Mouse (Mus musculus) ES-Bruce4 (cell line): ENCODE measurements at regions not wholly inside any gene's neighbourhood (a gene's known extent, or its start where the extent isn't known, plus 50 kb on each side); places are given as distances from the start of the nearest gene placed in this dataset.

Experiments used
- H3K27ac ChIP-seq: 2 replicates; pipeline ENCODE4 v1.5.1; 2012; ENCODE audit warnings: low read length, inconsistent platforms; ENCODE audit not compliant: insufficient read depth
- H3K27me3 ChIP-seq: 2 replicates; pipeline ENCODE4 v1.6.1; 2012; ENCODE audit warnings: mild to moderate bottlenecking, low read length, inconsistent platforms; ENCODE audit not compliant: control insufficient read depth, poor library complexity, insufficient read depth, severe bottlenecking
- H3K36me3 ChIP-seq: 2 replicates; pipeline ENCODE4 v1.6.1; 2012; ENCODE audit warnings: inconsistent platforms, mild to moderate bottlenecking, low read length, moderate library complexity; ENCODE audit not compliant: control insufficient read depth, poor library complexity, insufficient read depth, severe bottlenecking
- H3K4me1 ChIP-seq: one replicate; pipeline ENCODE4 v1.8.1; 2011; ENCODE audit warnings: low read length; ENCODE audit not compliant: control insufficient read depth, insufficient read depth
- H3K4me3 ChIP-seq: 2 replicates; pipeline ENCODE4 v1.5.1; 2011; ENCODE audit warnings: low read depth, mild to moderate bottlenecking, low read length
- H3K9ac ChIP-seq: 2 replicates; pipeline ENCODE4 v1.6.1; 2012; ENCODE audit warnings: low read depth, mild to moderate bottlenecking, inconsistent platforms; ENCODE audit not compliant: poor library complexity, severe bottlenecking
- H3K9me3 ChIP-seq: replicated peaks from 2 replicates; pipeline ENCODE4 v1.6.1; 2012; ENCODE audit warnings: mild to moderate bottlenecking, low read length, inconsistent platforms; ENCODE audit not compliant: control insufficient read depth, poor library complexity, insufficient read depth, severe bottlenecking
- CTCF ChIP-seq: IDR thresholded peaks from one replicate; pipeline ENCODE4 v1.8.1; 2011; ENCODE audit warnings: low read depth, low read length
- EP300 ChIP-seq: IDR thresholded peaks from 2 replicates; pipeline ENCODE4 v1.6.1; 2011; ENCODE audit warnings: low read depth, low read length; ENCODE audit not compliant: insufficient read depth
- POLR2A ChIP-seq: IDR thresholded peaks from one replicate; pipeline ENCODE4 v1.8.1; 2011; ENCODE audit warnings: low read length; ENCODE audit not compliant: insufficient read depth

DNA sequence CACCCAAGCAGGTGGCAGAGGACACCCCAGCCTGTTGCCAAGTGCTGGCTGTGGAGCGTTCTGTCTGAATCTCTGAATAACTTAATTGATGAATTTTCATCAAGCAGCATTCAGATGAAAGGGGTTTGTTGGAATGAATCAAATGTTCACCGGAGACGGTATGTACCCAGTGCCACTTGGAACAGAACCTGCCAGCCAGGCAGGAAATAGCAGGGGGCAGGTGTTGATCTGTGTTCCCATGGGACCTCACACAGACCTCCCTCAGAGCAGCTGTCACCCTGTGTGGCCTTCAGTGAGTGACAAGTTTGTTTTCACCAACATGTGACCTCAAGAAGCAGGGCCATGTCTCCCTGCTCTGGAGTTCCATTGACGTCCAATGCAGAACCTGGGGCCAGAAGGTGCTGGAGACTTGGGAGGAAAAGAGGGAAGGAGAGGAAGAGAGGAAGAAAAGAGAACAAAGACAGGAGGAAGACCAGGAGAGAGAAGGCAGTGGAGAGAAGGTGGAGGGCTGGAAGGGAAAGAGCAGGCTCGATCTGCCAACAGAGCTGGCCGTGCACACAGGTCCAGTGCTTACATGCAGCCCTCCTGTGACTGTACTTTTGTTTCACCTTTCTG lies 57.3 kb upstream of the 1700021F07Rik start:
- Histone ChIP-seq H3K4me1 (no peaks in the 10 kb centered on the region), H3K4me3 (no peak overlapping the region), H3K9me3 (no peaks in the 10 kb centered on the region), H3K27me3 (no peaks in the 10 kb centered on the region), H3K9ac (no peak overlapping the region), H3K36me3 (no peaks in the 10 kb centered on the region), H3K27ac (no peak overlapping the region)
- TF ChIP-seq EP300 (no peak), POLR2A (no peak), CTCF (no peak)

- no peak overlapping the region for H3K4me3 ChIP-seq
- TF ChIP-seq CTCF (no peak), EP300 (no peak), POLR2A (no peak)
These were observed 54.2 kb upstream of the 1700021F07Rik start for GRCm38 (mm10) chr2:173468136-173468535.

DNA sequence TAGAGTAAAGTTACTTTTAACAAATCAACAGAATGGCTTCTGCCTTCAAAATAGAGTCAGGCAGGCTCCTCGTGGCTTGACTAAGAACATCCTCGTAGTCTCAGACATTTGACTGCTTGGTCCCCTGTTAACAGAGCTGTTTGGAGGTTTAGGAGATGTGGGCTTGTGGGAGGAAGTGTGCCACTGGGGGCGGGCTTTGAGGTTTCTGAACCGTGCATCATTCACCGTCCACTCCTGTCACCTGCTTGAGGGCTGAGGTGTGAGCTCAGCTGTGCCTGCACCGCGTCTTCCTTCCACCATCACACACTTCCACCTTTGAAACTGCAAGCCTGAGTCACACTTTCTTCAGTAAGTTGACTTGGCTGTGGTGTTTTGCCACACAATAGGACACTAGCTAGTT lies 52.6 kb upstream of the 1700021F07Rik start:
- Histone ChIP-seq H3K27me3 (no peaks in the 10 kb centered on the region), H3K4me1 (no peaks in the 10 kb centered on the region), H3K27ac (no peak overlapping the region), H3K4me3 (no peak overlapping the region), H3K36me3 (no peaks in the 10 kb centered on the region), H3K9me3 (no peaks in the 10 kb centered on the region), H3K9ac (no peak overlapping the region)
- TF ChIP-seq POLR2A (no peak), EP300 (no peak), CTCF (no peak)

More at GRCm38 (mm10) chr2:173468136-173468535, 54.2 kb upstream of the 1700021F07Rik start:
- no peak overlapping the region for H3K9ac ChIP-seq
- H3K27ac ChIP-seq: no peak overlapping the region
- H3K4me1 ChIP-seq: no peaks in the 10 kb centered on the region
- no peaks in the 10 kb centered on the region for H3K36me3 ChIP-seq
- no peaks in the 10 kb centered on the region for H3K9me3 ChIP-seq
- H3K27me3 ChIP-seq: no peaks in the 10 kb centered on the region
